Mouse (Mus musculus) G1E (cell line): Measurements from ENCODE around the gene R3hcc1l. TPM values are rescaled to one million over a fixed set of nuclear protein-coding genes. Genes with fewer than 3 reads are reported as not detected.

Experiments used
- ATAC-seq: 2 replicates; pipeline ENCODE4 v1.8.0; 2016; ENCODE audit warnings: mild to moderate bottlenecking; ENCODE audit not compliant: insufficient number of reproducible peaks, poor library complexity, low FRiP score, severe bottlenecking; ENCODE audit errors: extremely low read depth
- DNase-seq: peaks from one replicate; pipeline ENCODE4 v3.0.0; 2012; ENCODE audit warnings: low spot score
- H3K27me3 ChIP-seq: 2 replicates; pipeline ENCODE4 v1.6.1; 2012; ENCODE audit warnings: mild to moderate bottlenecking, low read length, inconsistent platforms; ENCODE audit not compliant: insufficient read depth
- H3K36me3 ChIP-seq: replicated peaks from 2 replicates; pipeline ENCODE3; 2012; ENCODE audit warnings: mild to moderate bottlenecking, inconsistent platforms
- H3K4me1 ChIP-seq: 2 replicates; pipeline ENCODE4 v1.6.1; 2012; ENCODE audit warnings: low read depth, low read length, inconsistent platforms, mixed read lengths; ENCODE audit not compliant: insufficient read depth
- H3K4me3 ChIP-seq: 2 replicates; pipeline ENCODE4 v1.5.1; 2012; ENCODE audit warnings: low read depth, mild to moderate bottlenecking, inconsistent platforms, low read length, moderate library complexity, mixed read lengths
- H3K9me3 ChIP-seq: replicated peaks from 2 replicates; pipeline ENCODE4 v1.6.1; 2012; ENCODE audit warnings: inconsistent platforms
- CTCF ChIP-seq: IDR thresholded peaks from 2 replicates; pipeline ENCODE4 v1.5.1; 2012; ENCODE audit warnings: low read depth, low read length, inconsistent platforms, mixed read lengths
- GATA1 ChIP-seq: IDR thresholded peaks from 2 replicates; pipeline ENCODE4 v1.6.1; 2012; ENCODE audit warnings: borderline replicate concordance, low read length, inconsistent platforms, mixed read lengths
- GATA2 ChIP-seq: IDR thresholded peaks from 2 replicates; pipeline ENCODE4 v1.6.1; 2012; ENCODE audit warnings: low read depth, low read length, inconsistent platforms, borderline replicate concordance
- POLR2AphosphoS5 ChIP-seq: IDR thresholded peaks from 2 replicates; pipeline ENCODE4 v1.6.1; 2012; ENCODE audit warnings: low read depth, low read length, inconsistent platforms; ENCODE audit not compliant: insufficient replicate concordance
- TAL1 ChIP-seq: conservative IDR thresholded peaks from 2 replicates; pipeline ENCODE4 v1.6.1; 2012; ENCODE audit warnings: low read depth, low read length, inconsistent platforms, mixed read lengths
- polyA plus RNA-seq: library from polyadenylated mRNA; stranded (reverse); fragments of >175 nt; gene quantifications from 2 replicates; pipeline ENCODE4 v1.2.3, GENCODE M21; 2012
- total RNA-seq, 2 experiments: library from RNA; stranded (forward) in 1 of 2; stranded (reverse) in 1 of 2; fragments of 200-1000 nt in 1 of 2; fragments of >200 nt in 1 of 2; fragmentation: Nextera tagmentation in 1 of 2; gene quantifications; 2 replicates each; pipeline ENCODE4 v1.2.3; 2014 to 2017

R3hcc1l gene
- total and polyA plus RNA-seq, 3 experiments: 1.3 to 46.5 (median 32.3) TPM

GRCm38 (mm10) chr19:42538911-42539310 is 20.4 kb downstream of the R3hcc1l start:
- H3K4me1 ChIP-seq: peaks cover 23% of the 10 kb centered on the region
- DNase-seq (no peak), ATAC-seq (no peak)
- no peak for TF ChIP-seq GATA1
- TF ChIP-seq GATA2: no peak
- TF ChIP-seq POLR2AphosphoS5: no peak
- no peak for TF ChIP-seq CTCF
- TF ChIP-seq TAL1: no peak
- H3K27me3 ChIP-seq: no peaks in the 10 kb centered on the region
- H3K9me3 ChIP-seq: no peaks in the 10 kb centered on the region
- H3K4me3 ChIP-seq: no peak overlapping the region
- peaks cover 22% of the 10 kb centered on the region for H3K36me3 ChIP-seq

GRCm38 (mm10) chr19:42539414-42540189 is 21.0 kb downstream of the R3hcc1l start:
- no peak for ATAC-seq
- TF ChIP-seq TAL1 (no peak), CTCF (no peak), POLR2AphosphoS5 (no peak), GATA1 (no peak)
- H3K4me3 ChIP-seq: no peak overlapping the region
- no peaks in the 10 kb centered on the region for H3K9me3 ChIP-seq
- peaks cover 22% of the 10 kb centered on the region for H3K36me3 ChIP-seq
- DNase-seq: no peak
- H3K4me1 ChIP-seq: peaks cover 23% of the 10 kb centered on the region
- no peaks in the 10 kb centered on the region for H3K27me3 ChIP-seq

DNA sequence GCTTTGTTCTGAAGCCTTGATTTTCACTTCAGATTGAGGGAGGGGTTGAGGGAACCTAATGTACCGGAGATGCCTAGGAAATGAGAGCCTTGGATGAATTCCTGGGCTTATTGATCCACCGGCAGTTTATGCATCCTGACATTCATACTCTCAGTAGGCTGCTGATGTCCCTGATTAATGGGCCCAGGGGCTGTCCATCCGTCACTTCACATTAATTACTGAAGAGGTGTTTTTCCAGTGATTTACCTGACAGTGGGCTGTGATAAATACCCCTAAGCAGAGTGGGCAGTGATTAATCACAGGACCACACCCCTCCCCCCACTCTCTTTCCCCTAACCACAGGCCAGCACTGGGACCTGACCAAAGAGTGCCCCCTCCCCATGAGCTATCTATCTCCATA is 22.1 kb downstream of the R3hcc1l start:
- no peak overlapping the region for H3K4me3 ChIP-seq
- DNase-seq (no peak), ATAC-seq (no peak)
- no peaks in the 10 kb centered on the region for H3K9me3 ChIP-seq
- H3K4me1 ChIP-seq: peaks cover 18% of the 10 kb centered on the region
- H3K36me3 ChIP-seq: peaks cover 22% of the 10 kb centered on the region
- H3K27me3 ChIP-seq: no peaks in the 10 kb centered on the region
- TF ChIP-seq GATA1 (no peak), POLR2AphosphoS5 (no peak), GATA2 (no peak), TAL1 (no peak), CTCF (no peak)

DNA sequence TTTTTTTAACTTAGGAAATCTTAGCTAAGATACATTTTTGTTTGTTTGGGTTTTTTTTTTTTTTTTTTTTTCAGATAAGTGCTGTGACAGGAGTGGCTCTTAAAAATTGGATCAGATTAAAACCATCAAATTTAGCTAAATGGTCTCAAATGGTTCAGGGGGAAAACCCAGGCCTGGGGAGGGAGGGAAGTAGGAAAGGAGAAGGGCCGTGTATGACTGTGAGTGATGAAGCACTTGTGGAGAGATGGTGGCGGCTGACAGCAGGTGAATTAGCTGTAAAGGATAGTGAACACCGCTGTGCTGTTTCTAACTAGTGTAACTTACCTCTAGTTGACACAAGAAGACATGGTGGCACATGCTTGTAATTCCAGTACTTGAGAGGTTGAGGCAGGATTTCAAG is 40.1 kb downstream of the R3hcc1l start:
- DNase-seq: no peak
- peaks cover 2% of the 10 kb centered on the region; the same call in 1 of the 2 replicates for H3K4me1 ChIP-seq
- no peaks in the 10 kb centered on the region for H3K27me3 ChIP-seq
- ATAC-seq: no peak
- TF ChIP-seq GATA2 (no peak), CTCF (no peak), GATA1 (no peak), TAL1 (no peak), POLR2AphosphoS5 (no peak)
- no peak overlapping the region for H3K4me3 ChIP-seq
- H3K36me3 ChIP-seq: peaks cover 21% of the 10 kb centered on the region
- no peaks in the 10 kb centered on the region for H3K9me3 ChIP-seq

- Histone ChIP-seq H3K36me3 (peaks cover 38% of the 10 kb centered on the region), H3K27me3 (no peaks in the 10 kb centered on the region), H3K9me3 (no peaks in the 10 kb centered on the region), H3K4me3 (no peak overlapping the region), H3K4me1 (peaks cover 2% of the 10 kb centered on the region; the same call in 1 of the 2 replicates)
- TF ChIP-seq POLR2AphosphoS5: no peak
- TF ChIP-seq GATA1: no peak
- no peak for TF ChIP-seq CTCF
- TF ChIP-seq TAL1: no peak
- no peak for TF ChIP-seq GATA2
- ATAC-seq (no peak), DNase-seq (no peak)
Measured at GRCm38 (mm10) chr19:42561991-42562390, 43.4 kb downstream of the R3hcc1l start.

DNA sequence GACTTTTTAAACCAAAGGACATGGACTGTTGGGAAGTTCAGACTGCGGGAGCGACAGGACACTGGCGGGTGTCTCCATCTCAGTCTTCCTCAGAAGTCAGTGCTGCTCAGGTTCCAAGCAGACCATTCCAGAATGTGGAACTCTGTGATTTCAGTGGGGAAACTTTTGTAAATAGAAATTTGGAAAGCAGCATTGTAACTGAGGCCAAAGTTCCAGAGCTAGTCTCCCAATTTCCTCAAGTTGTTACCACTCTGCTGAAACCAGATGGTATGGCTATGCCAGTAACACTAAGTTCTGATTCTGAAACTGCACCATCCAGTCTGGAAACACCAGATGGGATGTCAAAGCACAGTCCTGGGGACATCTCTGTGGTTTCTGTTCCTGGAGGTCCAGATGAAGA is 44.4 kb downstream of the R3hcc1l start:
- peaks cover 42% of the 10 kb centered on the region for H3K36me3 ChIP-seq
- ATAC-seq (no peak), DNase-seq (no peak)
- TF ChIP-seq CTCF: no peak
- no peak for TF ChIP-seq TAL1
- TF ChIP-seq GATA1: no peak
- no peak for TF ChIP-seq POLR2AphosphoS5
- TF ChIP-seq GATA2: no peak
- no peaks in the 10 kb centered on the region for H3K27me3 ChIP-seq
- no peaks in the 10 kb centered on the region for H3K9me3 ChIP-seq
- no peak overlapping the region for H3K4me3 ChIP-seq
- H3K4me1 ChIP-seq: peaks cover 2% of the 10 kb centered on the region; the same call in 1 of the 2 replicates
